Mouse (Mus musculus) midbrain, embryonic 11.5 days (tissue): ENCODE measurements around the gene Prkra. TPM values are rescaled to one million over a fixed set of nuclear protein-coding genes. Genes with fewer than 3 reads are reported as not detected.

Experiments used
- ATAC-seq: fragments of 200-750 bp; cut with Nextera tagmentation; 2 replicates; pipeline ENCODE4 v1.8.0; 2017; ENCODE audit warnings: moderate TSS enrichment, moderate library complexity; ENCODE audit not compliant: low FRiP score
- DNase-seq: peaks from one replicate; pipeline ENCODE4 v3.0.0; 2015; ENCODE audit warnings: low spot score; ENCODE audit errors: missing footprints
- H3K27ac ChIP-seq: fragments of 300-500 bp; sonication (generic); 2 replicates; pipeline ENCODE4 v1.5.1; 2014; ENCODE audit warnings: low read depth, low read length
- H3K27me3 ChIP-seq: fragments of 300-500 bp; sonication (generic); 2 replicates; pipeline ENCODE4 v1.6.1; 2014; ENCODE audit warnings: mild to moderate bottlenecking, low read length, moderate library complexity, mixed read lengths; ENCODE audit not compliant: control insufficient read depth, insufficient read depth
- H3K36me3 ChIP-seq: fragments of 300-500 bp; sonication (generic); 2 replicates; pipeline ENCODE4 v1.6.1; 2014; ENCODE audit warnings: mild to moderate bottlenecking, low read length, moderate library complexity, mixed read lengths; ENCODE audit not compliant: control insufficient read depth, insufficient read depth
- H3K4me1 ChIP-seq: fragments of 300-500 bp; sonication (generic); 2 replicates; pipeline ENCODE4 v1.6.1; 2014; ENCODE audit warnings: low read length; ENCODE audit not compliant: control insufficient read depth, insufficient read depth
- H3K4me2 ChIP-seq: fragments of 300-500 bp; sonication (generic); 2 replicates; pipeline ENCODE4 v1.6.1; 2014; ENCODE audit warnings: mild to moderate bottlenecking, moderate library complexity
- H3K4me3 ChIP-seq: fragments of 300-500 bp; sonication (generic); 2 replicates; pipeline ENCODE4 v1.5.1; 2014; ENCODE audit warnings: low read depth, low read length
- H3K9ac ChIP-seq: fragments of 300-500 bp; sonication (generic); 2 replicates; pipeline ENCODE4 v1.6.1; 2014; ENCODE audit warnings: low read length
- H3K9me3 ChIP-seq: fragments of 300-500 bp; sonication (generic); 2 replicates; pipeline ENCODE4 v1.6.1; 2016; ENCODE audit warnings: low read length; ENCODE audit not compliant: control insufficient read depth
- WGBS: fragments of 180-500 bp; shearing (Covaris S2); extraction: QIAGEN DNeasy Blood & Tissue Kit; methylation state at CpG from one replicate; pipeline ENCODE4 v1.1.7; 2014; 5-methylcytosine and 5-hydroxymethylcytosine counted together
- polyA plus RNA-seq: library from polyadenylated mRNA; unstranded; fragments of >200 nt; fragmentation: Nextera tagmentation; extraction: Ambion mirVana; gene quantifications from 2 replicates; pipeline ENCODE4 v1.2.1, GENCODE M21; 2014

Gene Prkra
- polyA plus RNA-seq, 1 experiment from 2014 or later, result 90.9 TPM

GRCm38 (mm10) chr2:76585090-76585489, 62.7 kb downstream of the Prkra start:
- H3K27me3 ChIP-seq, result no peaks in the 10 kb centered on the region
- H3K4me2 ChIP-seq, result no peak overlapping the region
- no peaks in the 10 kb centered on the region for H3K9me3 ChIP-seq
- WGBS, result 95% methylated on average over 13 of the region's 13 CpGs
- H3K27ac ChIP-seq, result no peak overlapping the region
- no peaks in the 10 kb centered on the region for H3K36me3 ChIP-seq
- no peak overlapping the region for H3K4me3 ChIP-seq
- ATAC-seq (no peak), DNase-seq (no peak)
- no peak overlapping the region for H3K9ac ChIP-seq
- no peaks in the 10 kb centered on the region for H3K4me1 ChIP-seq

Other genes starting within 250 kb of the Prkra start
- 10.9 and 11.1 TPM in 2 replicates for gene Osbpl6, start 241.5 kb downstream of the Prkra start, polyA plus RNA-seq
- 0.55 and 0.75 TPM in 2 replicates for gene Pjvk, start 461 bp upstream of the Prkra start, polyA plus RNA-seq
- 18.2 and 20.3 TPM in 2 replicates for gene Fkbp7, start 25.1 kb upstream of the Prkra start, polyA plus RNA-seq
- gene Plekha3, start 27.3 kb upstream of the Prkra start, polyA plus RNA-seq, result 11.7 and 12.9 TPM in 2 replicates